Mouse (Mus musculus) mesoderm, embryonic 11.5 days (tissue): ENCODE data around the gene Zfp663.

Experiments used
- DNase-seq: peaks from one replicate; pipeline ENCODE4 v3.0.0-alpha.2; 2012; ENCODE audit warnings: low read depth, low spot score

Zfp663 gene

DNA sequence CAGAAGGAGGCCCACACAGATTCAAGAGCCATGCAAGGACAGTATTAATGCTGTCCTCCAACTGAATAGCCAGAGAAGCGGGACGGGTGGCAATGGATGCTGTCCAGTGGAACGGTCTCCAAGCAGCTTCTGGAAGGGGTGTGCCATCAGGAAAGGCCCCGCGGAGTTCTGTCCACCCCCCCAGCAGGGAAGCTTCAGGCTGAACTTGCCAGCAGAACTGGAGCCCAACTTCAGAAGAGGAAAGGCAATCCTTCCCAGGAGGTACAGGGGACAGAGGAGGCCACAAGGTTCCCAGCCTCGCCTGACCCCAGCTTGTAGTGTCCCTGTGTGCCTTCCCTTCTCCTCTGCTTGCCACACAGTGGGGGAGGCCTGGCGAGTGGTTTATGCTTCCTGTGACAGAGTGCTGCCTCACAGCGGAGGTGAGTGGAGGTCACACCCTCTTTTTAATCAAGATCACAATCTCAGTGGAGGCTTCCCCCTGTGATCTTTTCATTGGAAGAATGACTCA is 47.1 kb downstream of the Zfp663 start:
- no peak for DNase-seq

DNA sequence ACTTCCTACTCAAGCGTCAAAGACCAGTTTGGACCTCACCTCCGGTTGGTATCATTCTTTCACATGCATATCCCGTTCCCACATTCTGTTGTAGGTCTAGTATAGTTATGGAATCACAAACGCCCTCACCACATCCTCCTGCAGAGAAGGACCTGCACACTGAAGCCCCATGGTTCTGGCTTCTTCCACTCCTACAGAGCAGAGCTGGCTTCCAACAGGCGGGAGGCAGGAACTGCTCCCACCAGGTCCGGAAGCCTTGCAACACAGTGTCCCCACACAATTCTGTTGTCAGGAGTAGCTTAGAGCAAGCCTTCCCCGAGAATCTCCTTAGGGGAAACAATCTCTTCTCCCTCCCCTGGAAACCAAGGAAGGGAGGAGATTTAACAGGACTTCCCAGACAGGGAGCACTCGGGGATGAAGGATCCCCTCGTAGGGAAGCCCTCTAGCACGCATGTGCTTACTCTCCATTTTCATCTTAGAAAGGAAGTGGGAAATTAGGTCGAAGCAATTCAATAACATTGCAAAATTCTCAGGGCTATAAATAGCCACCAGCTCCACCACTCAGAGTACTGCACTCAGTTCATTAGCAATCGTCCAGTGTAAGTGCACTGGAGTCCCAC is 47.9 kb downstream of the Zfp663 start:
- no peak for DNase-seq

DNA sequence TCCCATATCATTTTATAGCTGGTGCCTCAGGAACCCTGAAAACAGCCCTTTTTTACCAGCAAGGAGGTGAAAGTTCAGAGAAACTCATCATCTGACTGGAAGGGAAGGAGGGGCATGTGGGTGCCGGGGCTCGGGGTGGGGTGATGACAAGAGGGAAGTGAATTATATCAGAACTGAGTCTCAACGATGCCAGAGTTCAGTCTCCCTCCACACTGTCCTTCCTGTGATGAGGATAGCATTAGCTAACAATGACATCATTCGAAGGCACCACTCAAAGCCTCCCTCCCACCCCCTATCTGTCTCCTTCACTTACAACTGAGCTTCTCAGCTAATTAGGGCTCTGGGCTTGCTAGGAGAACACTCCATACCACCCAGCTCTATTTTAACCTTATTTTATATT is 49.0 kb downstream of the Zfp663 start:
- no peak for DNase-seq

DNA sequence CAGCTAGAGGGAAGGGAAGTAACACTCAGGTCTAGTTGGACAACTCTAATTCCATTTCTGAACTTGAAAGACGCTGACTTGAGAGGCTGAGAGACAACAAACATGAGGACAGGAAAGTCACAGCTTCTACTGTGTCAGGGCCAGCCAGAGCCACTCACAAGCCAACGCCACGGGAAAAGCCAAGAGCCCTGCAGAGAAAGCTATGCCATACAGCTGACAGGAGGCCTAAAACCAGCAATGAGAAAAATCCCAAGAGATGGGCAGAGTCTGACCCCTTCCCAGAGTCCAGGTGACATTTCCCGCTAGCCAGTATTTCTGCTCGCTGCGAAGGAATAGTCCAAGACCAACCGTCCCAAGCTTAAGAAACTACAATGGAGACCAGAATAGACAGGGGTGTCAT is 49.6 kb downstream of the Zfp663 start:
- no peak for DNase-seq

DNA sequence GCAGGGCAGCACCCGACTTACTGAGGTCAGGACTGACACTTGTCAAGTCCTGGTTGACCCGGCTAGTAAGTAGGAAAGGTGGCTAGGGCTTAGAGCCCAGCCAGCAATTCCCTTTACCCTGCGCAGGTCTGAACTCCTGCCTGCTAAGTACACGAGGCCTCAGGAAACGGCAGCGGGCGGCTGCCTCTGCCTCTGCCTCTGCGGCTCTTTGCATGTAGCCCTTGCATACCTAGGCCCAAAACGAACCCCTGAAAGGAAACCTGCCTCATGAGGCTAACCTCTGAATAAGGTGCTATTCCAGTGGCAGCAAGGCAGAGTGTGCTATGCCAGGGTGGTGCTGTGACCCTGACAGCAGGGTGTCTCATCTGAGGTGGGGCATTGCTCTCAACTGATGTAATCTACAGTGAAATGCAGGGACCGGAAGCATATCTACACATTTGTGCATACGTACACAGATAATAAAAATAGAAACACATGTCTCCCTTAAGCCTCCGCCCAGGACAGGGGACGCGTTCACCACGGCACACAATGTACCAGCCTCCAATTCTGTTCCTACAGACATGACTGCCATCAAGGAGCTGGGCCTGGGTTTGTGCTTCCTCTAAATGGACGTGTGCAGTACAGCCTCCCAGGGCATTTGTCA is 50.8 kb downstream of the Zfp663 start:
- DNase-seq = no peak

DNA sequence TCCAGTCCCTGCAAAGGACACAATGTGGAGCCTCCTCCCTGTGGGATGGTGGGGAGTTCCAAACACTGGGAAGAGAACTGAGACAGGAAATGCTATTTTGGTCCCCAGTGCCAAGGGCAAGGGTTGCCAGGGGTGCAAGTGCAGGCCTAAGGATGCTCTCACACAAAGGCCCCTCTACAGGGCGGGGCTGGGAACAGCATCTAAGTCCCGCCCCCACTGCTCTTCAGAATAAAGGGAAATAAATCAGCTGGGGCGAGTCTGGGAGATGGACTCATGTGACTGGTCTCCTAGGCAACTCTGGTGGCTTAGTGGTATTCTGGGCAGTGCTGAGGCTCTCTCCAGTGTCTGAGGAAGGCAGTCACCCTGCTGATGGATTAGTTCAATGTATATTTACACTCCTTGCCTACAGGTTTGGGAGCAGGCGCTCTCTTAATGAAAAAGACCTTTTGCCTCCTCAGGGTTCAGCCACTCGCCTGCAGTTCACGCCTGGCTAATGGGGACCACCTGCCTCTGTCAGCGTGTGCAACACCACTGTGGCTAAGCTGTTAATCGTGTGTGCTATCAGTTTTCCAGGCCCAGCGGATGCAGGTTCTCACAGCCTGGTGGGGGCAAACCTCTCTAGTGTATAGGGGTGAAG is 51.6 kb downstream of the Zfp663 start:
- peak; percentile 93 for DNase-seq

DNA sequence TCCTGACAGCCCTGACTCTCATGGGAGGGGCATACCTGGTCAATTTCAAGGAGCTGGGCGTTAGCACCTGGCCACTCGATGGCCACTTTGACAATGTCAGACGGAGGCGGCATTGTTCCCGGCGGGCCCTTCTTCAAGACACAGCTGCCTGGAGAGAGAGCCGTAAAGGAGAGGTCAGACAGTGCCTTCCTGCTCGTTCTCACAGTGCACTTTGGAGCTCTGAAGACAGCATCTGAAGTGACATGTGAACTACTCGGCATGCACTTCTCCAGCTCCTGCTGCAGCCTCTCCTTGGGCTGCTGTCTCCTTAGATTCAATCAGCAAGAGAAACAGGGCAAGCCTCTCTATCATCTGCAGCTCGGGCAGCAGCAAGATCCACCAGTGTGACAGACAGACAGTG is 52.3 kb downstream of the Zfp663 start:
- no peak for DNase-seq

DNA sequence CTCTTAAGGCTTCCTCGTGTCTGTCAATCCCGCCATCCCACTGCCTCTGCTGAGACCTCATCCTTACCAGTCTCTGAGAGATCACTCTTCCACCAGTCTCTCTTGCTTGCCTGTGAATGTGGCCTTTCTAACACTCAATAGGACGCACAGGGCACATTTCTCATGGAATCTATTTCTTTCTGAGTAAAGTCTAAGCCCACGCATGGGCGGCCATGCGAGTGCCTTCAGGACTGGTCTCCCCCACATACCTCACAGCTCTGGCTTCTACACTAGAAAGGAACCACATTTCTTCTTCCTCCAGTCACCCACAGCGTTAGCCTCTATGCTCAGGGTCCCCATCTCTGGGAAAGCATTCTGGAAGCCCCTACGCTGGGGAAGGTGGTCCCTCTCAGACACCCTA is 54.3 kb downstream of the Zfp663 start:
- DNase-seq = no peak

DNA sequence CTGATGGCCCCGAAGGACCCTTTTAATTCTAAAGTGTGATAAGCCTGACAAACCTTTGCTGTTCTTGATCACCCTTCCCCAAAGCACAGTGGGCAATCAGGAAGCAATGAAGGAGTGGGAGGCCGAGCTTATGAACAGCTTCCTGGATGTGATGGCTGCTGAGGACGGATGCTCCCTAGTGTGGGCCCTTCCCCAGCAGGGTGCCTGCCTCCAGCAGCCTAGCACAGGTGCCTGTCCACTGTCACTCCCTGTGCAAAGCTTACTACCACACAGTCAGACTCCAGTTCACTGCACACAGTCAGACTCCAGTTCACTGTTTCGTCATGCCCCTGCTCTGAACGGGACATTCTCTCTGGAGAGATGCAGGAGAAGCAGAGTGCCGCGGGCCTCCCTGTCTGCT is 56.1 kb downstream of the Zfp663 start:
- DNase-seq = no peak

DNA sequence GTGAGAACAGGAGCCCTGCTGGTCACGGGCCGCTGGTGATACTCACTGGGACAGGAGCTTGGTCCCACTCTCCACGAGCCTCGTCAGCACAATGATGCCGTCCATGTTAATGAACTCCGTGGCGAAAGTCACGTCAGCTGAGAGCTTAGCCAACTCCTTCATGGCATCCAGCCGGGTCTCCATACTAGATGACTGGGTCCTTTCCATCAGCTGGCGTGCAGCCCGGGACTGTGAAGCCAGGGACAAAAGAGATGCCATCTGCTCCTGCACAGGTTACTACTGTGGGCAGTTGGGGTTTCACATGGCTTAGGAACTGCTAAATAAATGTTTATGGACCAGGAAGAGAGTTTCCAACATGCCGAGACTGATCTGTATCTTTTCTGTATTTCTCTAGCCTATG is 57.0 kb downstream of the Zfp663 start:
- no peak for DNase-seq

DNA sequence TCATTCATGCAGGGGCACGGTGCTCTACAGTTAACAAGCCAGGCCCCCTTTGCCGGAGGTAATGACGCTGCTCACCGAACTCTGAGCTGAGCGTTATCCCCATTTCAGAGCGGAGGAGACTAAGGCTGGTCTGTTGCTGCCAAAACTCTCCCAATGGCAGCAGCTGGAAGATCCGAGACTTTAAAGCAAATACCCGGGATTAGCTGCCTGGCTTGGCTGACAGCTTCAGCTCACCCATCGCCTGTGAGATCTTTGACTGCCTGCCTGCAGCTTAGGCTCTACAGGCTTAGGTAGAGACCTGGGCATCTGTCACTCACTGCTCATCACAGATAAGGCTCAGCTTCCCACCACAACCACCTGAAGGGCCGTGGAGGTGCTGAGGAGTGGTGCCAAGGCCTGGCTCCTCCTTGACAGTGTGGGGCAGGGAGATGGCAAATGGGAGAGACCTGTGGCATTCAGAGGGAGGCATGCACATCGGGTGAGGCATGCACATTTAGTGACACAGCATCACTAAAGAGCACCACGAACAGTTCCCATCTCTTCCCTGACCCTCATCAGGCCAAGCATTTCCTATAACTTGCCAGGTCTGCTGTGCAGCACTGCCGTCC is 57.6 kb downstream of the Zfp663 start:
- DNase-seq = no peak

DNA sequence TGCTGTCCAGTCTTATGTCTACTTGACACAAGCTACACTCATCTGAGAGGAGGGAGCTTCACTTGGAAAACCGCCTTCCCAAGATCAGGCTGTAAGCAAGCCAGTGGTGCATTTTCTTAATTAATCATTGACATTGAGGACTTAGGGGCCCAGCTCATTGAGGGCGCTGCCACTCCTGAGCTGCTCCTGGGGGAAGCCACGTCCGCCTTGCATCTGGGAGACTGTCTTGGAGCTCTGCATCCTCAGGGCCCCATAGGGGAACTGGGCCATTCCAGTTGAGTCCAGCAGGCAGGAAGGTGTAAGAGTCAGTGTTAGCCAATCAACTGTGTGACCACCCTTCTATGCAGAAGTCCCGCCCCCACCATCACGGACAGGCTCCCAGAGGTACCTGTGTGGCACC is 60.7 kb downstream of the Zfp663 start:
- DNase-seq = no peak

DNA sequence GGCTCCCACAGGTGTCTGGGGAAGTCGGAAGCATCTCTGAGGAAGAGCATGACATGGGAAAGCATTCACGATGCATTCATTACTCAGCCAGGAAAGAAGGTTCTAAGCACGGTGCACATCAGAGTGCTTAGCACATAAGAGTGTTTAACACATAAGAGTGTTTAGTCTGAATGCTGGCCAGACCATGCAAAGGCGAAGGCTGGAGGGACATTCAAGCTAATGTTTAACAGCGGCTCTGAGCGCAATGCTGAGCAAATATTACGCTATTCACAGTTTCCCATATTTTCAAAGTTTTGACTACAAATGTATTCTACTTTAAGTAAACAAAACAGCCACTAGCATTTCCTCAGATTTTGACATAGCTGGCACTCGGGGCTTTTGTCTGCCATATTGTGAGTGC is 63.1 kb downstream of the Zfp663 start:
- DNase-seq = no peak

DNA sequence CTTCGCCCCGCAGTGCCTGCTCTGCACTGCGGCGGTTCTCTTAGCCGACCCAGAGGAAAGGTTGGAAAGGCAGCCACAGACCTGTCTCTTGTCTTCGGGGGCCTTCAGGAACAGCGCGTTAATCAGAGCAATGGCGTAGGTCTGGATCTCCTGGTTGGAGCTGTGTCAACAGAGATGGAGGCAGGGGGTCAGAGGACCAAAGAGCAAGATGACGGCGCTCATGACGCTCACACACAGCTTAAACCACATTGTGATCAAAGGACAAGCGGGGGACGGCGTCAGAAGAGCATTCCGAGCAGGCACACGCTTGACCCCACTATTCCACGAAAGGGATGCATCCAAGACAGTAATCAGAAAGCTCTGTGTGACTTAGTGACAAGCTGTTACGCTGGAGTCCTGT is 63.7 kb downstream of the Zfp663 start:
- no peak for DNase-seq

DNA sequence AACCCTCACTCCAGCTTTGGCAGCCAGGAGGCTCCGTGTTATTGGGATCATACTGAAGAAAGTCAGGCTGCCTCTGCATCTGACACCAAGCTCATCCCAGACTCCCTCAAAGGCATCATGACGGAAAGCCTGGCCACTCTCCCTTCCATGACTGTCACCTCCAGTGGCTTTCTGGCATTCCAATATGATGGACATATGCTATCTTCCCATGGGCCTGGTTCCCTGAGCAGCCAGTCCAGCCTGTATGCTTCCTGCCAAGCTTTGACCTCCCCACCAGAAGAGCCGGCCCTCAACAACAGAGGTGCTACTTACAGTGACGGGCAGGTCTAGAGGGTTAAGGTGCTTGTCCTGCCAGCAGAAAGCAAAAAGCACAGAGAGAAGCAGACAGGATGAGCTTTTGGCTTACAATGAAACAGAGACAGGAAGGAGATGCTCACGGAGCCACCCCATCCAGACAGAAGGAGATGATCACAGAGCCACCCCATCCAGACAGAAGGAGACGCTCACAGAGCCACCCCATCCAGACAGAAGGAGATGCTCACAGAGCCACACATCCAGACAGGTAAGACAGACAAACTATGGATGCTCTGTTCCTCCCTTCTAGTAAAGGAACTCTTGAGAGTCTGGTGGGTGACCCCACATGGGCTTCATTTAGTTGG is 65.0 kb downstream of the Zfp663 start:
- DNase-seq = no peak

DNA sequence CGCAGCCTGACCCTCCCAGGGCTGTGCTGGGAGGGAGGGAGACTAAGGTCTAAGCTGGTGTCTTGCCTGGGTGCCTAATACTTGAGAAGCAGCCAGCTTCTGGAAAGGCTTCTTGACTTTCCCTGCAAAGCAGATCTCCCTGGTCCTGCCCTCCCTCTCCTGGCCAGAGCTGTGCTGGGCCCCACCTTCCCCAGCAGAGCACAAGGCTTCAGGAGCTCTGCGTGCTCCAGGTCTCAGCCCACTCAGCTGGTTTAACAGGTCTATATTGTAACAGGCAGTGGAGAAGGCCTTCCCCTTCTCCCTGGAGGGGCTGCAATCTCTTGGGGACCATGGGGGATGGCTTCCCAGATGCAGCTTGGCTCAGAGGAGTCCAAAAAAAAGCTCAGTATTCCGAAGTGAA is 67.1 kb downstream of the Zfp663 start:
- no peak for DNase-seq
